Comparison of ENCODE assay signal across 23 mouse cellular contexts in the genomic region with DNA sequence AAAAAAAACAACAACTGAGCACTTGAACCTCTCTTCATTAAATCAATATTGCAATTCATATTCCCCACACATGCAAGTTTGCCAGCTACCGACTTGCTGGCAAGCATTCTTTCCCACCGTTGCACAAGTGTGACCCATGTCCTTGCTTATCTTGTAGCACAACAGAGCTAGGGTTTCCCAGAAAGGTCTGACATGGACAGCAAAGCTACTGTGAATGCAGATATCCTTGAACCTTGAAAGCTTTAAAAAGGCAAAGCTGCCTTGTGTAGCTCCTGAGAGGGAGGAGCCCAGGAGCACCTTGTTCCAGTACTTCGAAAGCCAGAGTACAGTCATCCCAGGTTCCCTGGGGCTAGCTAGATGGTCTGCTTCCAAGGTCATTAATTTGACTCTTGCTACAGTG.
DNase-seq lines count a peak whose midpoint lies in the region; TF ChIP-seq lines count a peak whose summit lies in the region.
"Had no signal": no experiment of that assay in that cellular context is flagged by ENCODE, and none has a peak within 500 bp of the region (broad histone marks: within the 10 kb centered on the region; RNA-seq: fewer than 3 reads in every experiment).

No protein-coding gene starts in this region.

- peak; percentile 26 for DNase-seq in adrenal gland, adult 2 months
- no peak for DNase-seq in adrenal gland, postnatal 25 days
- DNase-seq in liver, adult 2 months (ENCODE audit: extremely low read depth, low read depth, low spot score): peak; percentile 40
- DNase-seq in liver: no peak
- DNase-seq in adrenal gland, postnatal 10 days: peak; percentile 29
- no peak for DNase-seq in retina, embryonic 14.5 days (ENCODE audit: low spot score)
- no peak for DNase-seq in thymus, postnatal 14 days
- DNase-seq: B cell, adult 2 months; cerebellum, adult 18-20 months; cerebellum, adult 9-10 months; cerebellum, postnatal 14 days; gastrocnemius, postnatal 10 days; gastrocnemius, postnatal 36 days; heart, postnatal 10 days had no signal

- H3K4me1 ChIP-seq in liver, adult 2 months (ENCODE audit: control insufficient read depth, insufficient read depth, low read length): peaks cover 4% of the 10 kb centered on the region; the same call in 1 of the 2 replicates

- no peaks in the 10 kb centered on the region for H3K79me2 ChIP-seq in liver, adult 2 months (ENCODE audit: control insufficient read depth, insufficient read depth, low read length)

- no peak for TF ChIP-seq CTCF in liver, adult 2 months (IDR thresholded peaks at IDR 0.05; ENCODE audit: low read depth, low read length)

- no peaks in the 10 kb centered on the region for H3K36me3 ChIP-seq in liver, adult 2 months (ENCODE audit: control insufficient read depth, insufficient read depth, low read length)
- H3K36me3 ChIP-seq: forebrain, embryonic 10.5 days; G1E; heart, embryonic 12.5 days; heart, embryonic 15.5 days; hindbrain, embryonic 12.5 days; hindbrain, embryonic 15.5 days had no signal

- no peak overlapping the region for H3K9ac ChIP-seq in liver, adult 2 months (ENCODE audit: low read depth, low read length)
- H3K9ac ChIP-seq: forebrain, embryonic 13.5 days; heart, embryonic 12.5 days; heart, embryonic 15.5 days; hindbrain, embryonic 12.5 days; hindbrain, embryonic 15.5 days had no signal

- H3K27me3 ChIP-seq in liver, adult 2 months (ENCODE audit: control insufficient read depth, insufficient read depth, low read length): no peaks in the 10 kb centered on the region
- H3K27me3 ChIP-seq: CH12.LX; forebrain, embryonic 13.5 days; heart, embryonic 12.5 days; heart, embryonic 15.5 days; hindbrain, embryonic 12.5 days; hindbrain, embryonic 15.5 days; Patski had no signal

- TF ChIP-seq POLR2A in liver, adult 2 months (IDR thresholded peaks at IDR 0.05; ENCODE audit: extremely low read depth, insufficient read depth, low read length): no peak

- WGBS in liver, adult 2 months: 40% methylated on average over 3 of the region's 3 CpGs

- H3K27ac ChIP-seq in liver, adult 2 months (replicated peaks; ENCODE audit: insufficient read depth, low read depth, low read length): no peak overlapping the region
- H3K27ac ChIP-seq: forebrain, embryonic 10.5 days; forebrain, embryonic 13.5 days; heart, embryonic 15.5 days; hindbrain, embryonic 12.5 days; hindbrain, embryonic 15.5 days had no signal

- no peak overlapping the region for H3K4me3 ChIP-seq in liver, adult 2 months (ENCODE audit: insufficient read depth, low read depth, low read length)
- H3K4me3 ChIP-seq: forebrain, embryonic 10.5 days; forebrain, embryonic 13.5 days; heart, embryonic 12.5 days; heart, embryonic 15.5 days; hindbrain, embryonic 12.5 days; hindbrain, embryonic 15.5 days had no signal

Comparison
In these comparisons a context has a peak if more than half of its experiments do, and no peak if none do; other contexts are left out.
1. DNase-seq: peak in adrenal gland, adult 2 months (single experiment), liver, adult 2 months (single experiment) and adrenal gland, postnatal 10 days (single experiment); none in adrenal gland, postnatal 25 days (single experiment), liver (single experiment), retina, embryonic 14.5 days (single experiment) and thymus, postnatal 14 days (single experiment).